Comparison of ENCODE assay signal across 9 mouse cellular contexts in the genomic region with DNA sequence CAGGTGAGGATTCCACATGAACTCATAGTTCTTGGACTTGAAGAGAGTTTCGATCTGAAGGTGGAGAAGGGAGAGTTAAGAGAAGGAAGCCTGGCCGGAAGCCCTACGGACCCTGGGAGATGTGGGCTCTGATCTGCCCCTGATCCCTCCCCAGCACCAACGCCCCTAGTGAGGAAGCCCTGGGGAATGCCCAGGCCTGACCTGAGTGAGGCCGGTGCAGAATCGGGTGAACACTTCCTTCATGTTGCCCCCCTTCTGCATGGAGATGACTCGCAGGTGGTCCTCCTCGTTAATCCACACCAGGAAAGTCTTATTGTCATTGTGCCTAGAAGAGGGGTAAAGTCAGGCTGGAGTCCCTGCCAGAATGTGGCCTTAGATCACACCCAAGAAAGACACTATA. TPM values are rescaled to one million over a fixed set of nuclear protein-coding genes. Genes with fewer than 3 reads are reported as not detected.
DNase-seq lines count a peak whose midpoint lies in the region; ATAC-seq and TF ChIP-seq lines count a peak whose summit lies in the region.
"Had no signal": no experiment of that assay in that cellular context is flagged by ENCODE, and none has a peak within 500 bp of the region (broad histone marks: within the 10 kb centered on the region; RNA-seq: fewer than 3 reads in every experiment).

No protein-coding gene starts in this region.

- no peaks in the 10 kb centered on the region for H3K36me3 ChIP-seq in lung, embryonic 15.5 days
- no peaks in the 10 kb centered on the region for H3K36me3 ChIP-seq in intestine, embryonic 16.5 days (ENCODE audit: control insufficient read depth, insufficient read depth, low read length)
- H3K36me3 ChIP-seq in small intestine, adult 2 months (ENCODE audit: control insufficient read depth, insufficient read depth, low read length) = peaks cover 7% of the 10 kb centered on the region; the same call in 1 of the 2 replicates

- H3K4me2 ChIP-seq in lung, embryonic 15.5 days = peak overlapping the region; percentile 98
- peak overlapping the region; percentile 88 for H3K4me2 ChIP-seq in intestine, embryonic 16.5 days (ENCODE audit: low read depth, low read length)

- peak; percentile 65 for DNase-seq in cerebellum, adult 11-12 months
- no peak for DNase-seq in cerebellum, adult 11 months
- DNase-seq in lung, postnatal 25 days (ENCODE audit: low spot score) = no peak
- no peak for DNase-seq in right cerebral cortex, postnatal 10 days (ENCODE audit: low spot score in 2 of 2)
- DNase-seq in thymus, postnatal 0 days (ENCODE audit: low spot score) = no peak
- DNase-seq: kidney, adult 8-10 months had no signal

- peaks cover 57% of the 10 kb centered on the region for H3K4me1 ChIP-seq in lung, embryonic 15.5 days
- peaks cover 37% of the 10 kb centered on the region for H3K4me1 ChIP-seq in intestine, embryonic 16.5 days (ENCODE audit: control insufficient read depth, insufficient read depth, low read length)
- peaks cover 23% of the 10 kb centered on the region for H3K4me1 ChIP-seq in small intestine, adult 2 months (ENCODE audit: control insufficient read depth, insufficient read depth, insufficient read length, low read length)

- H3K27me3 ChIP-seq in lung, embryonic 15.5 days = peaks cover 48% of the 10 kb centered on the region
- no peaks in the 10 kb centered on the region for H3K27me3 ChIP-seq in intestine, embryonic 16.5 days (replicated peaks; ENCODE audit: control insufficient read depth, insufficient read depth, low read length)
- no peaks in the 10 kb centered on the region for H3K27me3 ChIP-seq in small intestine, adult 2 months (ENCODE audit: control insufficient read depth, insufficient read depth, low read length)

- H3K27ac ChIP-seq in lung, embryonic 15.5 days = no peak overlapping the region
- H3K27ac ChIP-seq in intestine, embryonic 16.5 days (ENCODE audit: low read length) = peak overlapping the region; percentile 53; the same call in 1 of the 2 replicates
- 0 out of 2 replicates have a peak overlapping the region, but pooled peaks have one; percentile 22 for H3K27ac ChIP-seq in small intestine, adult 2 months (ENCODE audit: insufficient read depth, low read depth, low read length)

- 57% methylated on average over 8 of the region's 8 CpGs for WGBS in lung, embryonic 15.5 days
- 58% methylated on average over 8 of the region's 8 CpGs for WGBS in intestine, embryonic 16.5 days
- WGBS in small intestine, adult 2 months = 80% methylated on average over 8 of the region's 8 CpGs

- ATAC-seq in lung, embryonic 15.5 days (ENCODE audit: borderline replicate concordance, extremely low read depth, low FRiP score, low TSS enrichment) = no peak
- no peak for ATAC-seq in intestine, embryonic 16.5 days

- peak overlapping the region; percentile 53 for H3K4me3 ChIP-seq in lung, embryonic 15.5 days
- peak overlapping the region; percentile 62 for H3K4me3 ChIP-seq in intestine, embryonic 16.5 days (ENCODE audit: low read length)
- peak overlapping the region; percentile 81 for H3K4me3 ChIP-seq in small intestine, adult 2 months (ENCODE audit: low read depth, low read length)

- no peak for TF ChIP-seq CTCF in small intestine, adult 2 months (IDR thresholded peaks at IDR 0.05; ENCODE audit: extremely low read depth, insufficient read length, insufficient replicate concordance, low read depth, low read length)

- TF ChIP-seq POLR2A in small intestine, adult 2 months (IDR thresholded peaks at IDR 0.05; ENCODE audit: low read depth, low read length) = no peak

- no peaks in the 10 kb centered on the region for H3K9me3 ChIP-seq in lung, embryonic 15.5 days
- H3K9me3 ChIP-seq in intestine, embryonic 16.5 days (ENCODE audit: control insufficient read depth, low read length) = no peaks in the 10 kb centered on the region

- no peak overlapping the region; the same call in 1 of the 2 replicates for H3K9ac ChIP-seq in lung, embryonic 15.5 days
- peak overlapping the region; percentile 78 for H3K9ac ChIP-seq in intestine, embryonic 16.5 days (ENCODE audit: low read depth, low read length)

RNA-seq across cellular contexts. Expression of a gene that starts 2.2 kb away (rescaled TPM):
- 252 and 268 TPM in 2 replicates for polyA plus RNA-seq in lung, embryonic 15.5 days (2015; fragmentation: Nextera tagmentation; extraction: Ambion mirVana)
- 927 and 953 TPM in 2 replicates for polyA plus RNA-seq in intestine, embryonic 16.5 days (2015; fragmentation: Nextera tagmentation; extraction: Ambion mirVana)
- 599 and 1,328 TPM in 2 replicates for polyA plus RNA-seq in small intestine, adult 2 months (2012; rRNA removed)
- polyA plus RNA-seq in thymus, postnatal 0 days (2015; fragmentation: Nextera tagmentation; extraction: Ambion mirVana) = 137 and 143 TPM in 2 replicates

RNA-seq across cellular contexts. Expression of a gene that starts 7.9 kb away (rescaled TPM):
- polyA plus RNA-seq in lung, embryonic 15.5 days (2015; fragmentation: Nextera tagmentation; extraction: Ambion mirVana) = 11.1 and 13.7 TPM in 2 replicates
- 11.3 and 12.7 TPM in 2 replicates for polyA plus RNA-seq in intestine, embryonic 16.5 days (2015; fragmentation: Nextera tagmentation; extraction: Ambion mirVana)
- polyA plus RNA-seq in small intestine, adult 2 months (2012; rRNA removed) = 24.9 and 33.6 TPM in 2 replicates
- polyA plus RNA-seq in thymus, postnatal 0 days (2015; fragmentation: Nextera tagmentation; extraction: Ambion mirVana) = 9.8 and 12.0 TPM in 2 replicates

RNA-seq across cellular contexts. Expression of a gene that starts 43.1 kb away (rescaled TPM):
- polyA plus RNA-seq in lung, embryonic 15.5 days (2015; fragmentation: Nextera tagmentation; extraction: Ambion mirVana) = 49.4 and 52.2 TPM in 2 replicates
- 43.0 and 46.2 TPM in 2 replicates for polyA plus RNA-seq in intestine, embryonic 16.5 days (2015; fragmentation: Nextera tagmentation; extraction: Ambion mirVana)
- polyA plus RNA-seq in small intestine, adult 2 months (2012; rRNA removed) = 3.4 and 5.5 TPM in 2 replicates
- 50.7 and 54.1 TPM in 2 replicates for polyA plus RNA-seq in thymus, postnatal 0 days (2015; fragmentation: Nextera tagmentation; extraction: Ambion mirVana)

RNA-seq across cellular contexts. Expression of a gene that starts 43.1 kb away (rescaled TPM):
- 43.7 and 47.9 TPM in 2 replicates for polyA plus RNA-seq in lung, embryonic 15.5 days (2015; fragmentation: Nextera tagmentation; extraction: Ambion mirVana)
- polyA plus RNA-seq in intestine, embryonic 16.5 days (2015; fragmentation: Nextera tagmentation; extraction: Ambion mirVana) = 56.2 and 58.2 TPM in 2 replicates
- polyA plus RNA-seq in small intestine, adult 2 months (2012; rRNA removed) = 12.1 and 16.7 TPM in 2 replicates
- polyA plus RNA-seq in thymus, postnatal 0 days (2015; fragmentation: Nextera tagmentation; extraction: Ambion mirVana) = 60.1 and 66.6 TPM in 2 replicates
